In genomic region chr12:39341751-39342271, GRCm38 (mm10) we compare ENCODE assay signal across 18 mouse cellular contexts.
DNase-seq lines count a peak whose midpoint lies in the region; ATAC-seq lines count a peak whose summit lies in the region.
"Had no signal": no experiment of that assay in that cellular context is flagged by ENCODE, and none has a peak within 500 bp of the region (broad histone marks: within the 10 kb centered on the region; RNA-seq: fewer than 3 reads in every experiment).

No protein-coding gene starts in this region.

- no peak overlapping the region for H3K9ac ChIP-seq in forebrain, embryonic 11.5 days (ENCODE audit: low read length)
- no peak overlapping the region for H3K9ac ChIP-seq in midbrain, embryonic 14.5 days (replicated peaks; ENCODE audit: low read length)
- H3K9ac ChIP-seq in forebrain, embryonic 16.5 days (replicated peaks; ENCODE audit: low read depth, low read length) = no peak overlapping the region
- H3K9ac ChIP-seq: embryonic facial prominence, embryonic 12.5 days; heart, embryonic 15.5 days; limb, embryonic 12.5 days; liver, embryonic 13.5 days had no signal

- H3K4me3 ChIP-seq in forebrain, embryonic 11.5 days (ENCODE audit: low read depth, low read length) = no peak overlapping the region
- no peak overlapping the region for H3K4me3 ChIP-seq in forebrain, embryonic 10.5 days
- no peak overlapping the region for H3K4me3 ChIP-seq in midbrain, embryonic 14.5 days (replicated peaks; ENCODE audit: low read depth, low read length)
- H3K4me3 ChIP-seq in midbrain, embryonic 10.5 days = no peak overlapping the region
- no peak overlapping the region for H3K4me3 ChIP-seq in forebrain, embryonic 16.5 days (replicated peaks; ENCODE audit: low read length)
- H3K4me3 ChIP-seq: embryonic facial prominence, embryonic 12.5 days; heart, embryonic 15.5 days; layer of hippocampus, adult 2 months; limb, embryonic 12.5 days; liver, embryonic 13.5 days had no signal

- no peak overlapping the region for H3K27ac ChIP-seq in forebrain, embryonic 11.5 days (ENCODE audit: low read depth, low read length)
- H3K27ac ChIP-seq in forebrain, embryonic 10.5 days = no peak overlapping the region
- no peak overlapping the region for H3K27ac ChIP-seq in midbrain, embryonic 14.5 days (replicated peaks; ENCODE audit: low read depth, low read length)
- H3K27ac ChIP-seq in midbrain, embryonic 10.5 days (replicated peaks) = no peak overlapping the region
- H3K27ac ChIP-seq in forebrain, embryonic 16.5 days (ENCODE audit: low read length) = no peak overlapping the region
- H3K27ac ChIP-seq: embryonic facial prominence, embryonic 12.5 days; heart, embryonic 15.5 days; layer of hippocampus, adult 2 months; limb, embryonic 12.5 days; liver, embryonic 13.5 days had no signal

- H3K4me2 ChIP-seq in forebrain, embryonic 11.5 days (ENCODE audit: low read depth, low read length, severe bottlenecking) = no peak overlapping the region
- H3K4me2 ChIP-seq in midbrain, embryonic 14.5 days (ENCODE audit: low read length) = no peak overlapping the region
- H3K4me2 ChIP-seq in forebrain, embryonic 16.5 days (ENCODE audit: low read length) = no peak overlapping the region
- H3K4me2 ChIP-seq: embryonic facial prominence, embryonic 12.5 days; heart, embryonic 15.5 days; limb, embryonic 12.5 days; liver, embryonic 13.5 days had no signal

- no peak for DNase-seq in forebrain, embryonic 11.5 days (ENCODE audit: low spot score)
- no peak for DNase-seq in forebrain, embryonic 10.5 days (ENCODE audit: extremely low spot score, low spot score)
- peak; percentile 8 for DNase-seq in midbrain, embryonic 14.5 days
- DNase-seq in midbrain, embryonic 10.5 days (ENCODE audit: low spot score) = no peak
- peak; percentile 97 for DNase-seq in cerebellum, adult 8-10 months
- no peak for DNase-seq in urinary bladder, postnatal 4 days (ENCODE audit: low spot score in 2 of 2)
- DNase-seq in frontal cortex, postnatal 10 days (ENCODE audit: low spot score in 2 of 2) = no peak
- DNase-seq: heart, adult 11 months; kidney, adult 18-20 months; kidney, postnatal 10 days; liver, embryonic 13.5 days; lung, postnatal 10 days; thymus, adult 18-20 months had no signal

- no peaks in the 10 kb centered on the region for H3K9me3 ChIP-seq in forebrain, embryonic 11.5 days (ENCODE audit: control insufficient read depth, low read length)
- no peaks in the 10 kb centered on the region for H3K9me3 ChIP-seq in forebrain, embryonic 10.5 days
- no peaks in the 10 kb centered on the region for H3K9me3 ChIP-seq in midbrain, embryonic 14.5 days (ENCODE audit: control insufficient read depth, low read length)
- no peaks in the 10 kb centered on the region for H3K9me3 ChIP-seq in midbrain, embryonic 10.5 days (replicated peaks)
- H3K9me3 ChIP-seq in forebrain, embryonic 16.5 days (ENCODE audit: control insufficient read depth, low read length) = no peaks in the 10 kb centered on the region
- H3K9me3 ChIP-seq: embryonic facial prominence, embryonic 12.5 days; heart, embryonic 15.5 days; limb, embryonic 12.5 days; liver, embryonic 13.5 days had no signal

- peak; percentile 36; the same call in 1 of the 2 replicates for ATAC-seq in forebrain, embryonic 11.5 days (replicated peaks; ENCODE audit: low FRiP score)
- no peak for ATAC-seq in midbrain, embryonic 14.5 days (ENCODE audit: low FRiP score, low TSS enrichment)
- ATAC-seq in forebrain, embryonic 16.5 days = peak; percentile 61; the same call in 1 of the 2 replicates

- H3K27me3 ChIP-seq in forebrain, embryonic 11.5 days (ENCODE audit: control insufficient read depth, insufficient read depth, low read length) = no peaks in the 10 kb centered on the region
- H3K27me3 ChIP-seq in forebrain, embryonic 10.5 days (ENCODE audit: poor library complexity, severe bottlenecking) = no peaks in the 10 kb centered on the region
- no peaks in the 10 kb centered on the region for H3K27me3 ChIP-seq in midbrain, embryonic 14.5 days (ENCODE audit: control insufficient read depth, insufficient read depth, low read length)
- H3K27me3 ChIP-seq in midbrain, embryonic 10.5 days (ENCODE audit: low read depth, poor library complexity, severe bottlenecking) = no peaks in the 10 kb centered on the region
- no peaks in the 10 kb centered on the region for H3K27me3 ChIP-seq in forebrain, embryonic 16.5 days (replicated peaks; ENCODE audit: control insufficient read depth, insufficient read depth, low read length)
- H3K27me3 ChIP-seq: embryonic facial prominence, embryonic 12.5 days; heart, embryonic 15.5 days; limb, embryonic 12.5 days; liver, embryonic 13.5 days had no signal

- 82% methylated on average over 5 of the region's 5 CpGs for WGBS in forebrain, embryonic 11.5 days
- WGBS in forebrain, embryonic 10.5 days = 88% methylated on average over 5 of the region's 5 CpGs
- WGBS in midbrain, embryonic 14.5 days = 74% methylated on average over 5 of the region's 5 CpGs
- WGBS in midbrain, embryonic 10.5 days = 89% methylated on average over 5 of the region's 5 CpGs
- 60% methylated on average over 5 of the region's 5 CpGs for WGBS in forebrain, embryonic 16.5 days

- H3K36me3 ChIP-seq in forebrain, embryonic 11.5 days (ENCODE audit: control insufficient read depth, insufficient read depth, low read length) = no peaks in the 10 kb centered on the region
- H3K36me3 ChIP-seq in forebrain, embryonic 10.5 days (replicated peaks) = no peaks in the 10 kb centered on the region
- no peaks in the 10 kb centered on the region for H3K36me3 ChIP-seq in midbrain, embryonic 14.5 days (ENCODE audit: control insufficient read depth, insufficient read depth, low read length)
- H3K36me3 ChIP-seq in midbrain, embryonic 10.5 days = no peaks in the 10 kb centered on the region
- no peaks in the 10 kb centered on the region for H3K36me3 ChIP-seq in forebrain, embryonic 16.5 days (ENCODE audit: control insufficient read depth, insufficient read depth)
- H3K36me3 ChIP-seq: embryonic facial prominence, embryonic 12.5 days; heart, embryonic 15.5 days; limb, embryonic 12.5 days; liver, embryonic 13.5 days had no signal

- H3K4me1 ChIP-seq in forebrain, embryonic 11.5 days (replicated peaks; ENCODE audit: control insufficient read depth, insufficient read depth, low read length) = no peaks in the 10 kb centered on the region
- no peaks in the 10 kb centered on the region for H3K4me1 ChIP-seq in forebrain, embryonic 10.5 days
- H3K4me1 ChIP-seq in midbrain, embryonic 14.5 days (ENCODE audit: control insufficient read depth, insufficient read depth, low read length) = no peaks in the 10 kb centered on the region
- H3K4me1 ChIP-seq in midbrain, embryonic 10.5 days = no peaks in the 10 kb centered on the region
- peaks cover 5% of the 10 kb centered on the region for H3K4me1 ChIP-seq in forebrain, embryonic 16.5 days (replicated peaks; ENCODE audit: control insufficient read depth, insufficient read depth, low read length)
- H3K4me1 ChIP-seq: embryonic facial prominence, embryonic 12.5 days; heart, embryonic 15.5 days; limb, embryonic 12.5 days; liver, embryonic 13.5 days had no signal

Comparison
In these comparisons a context has a peak if more than half of its experiments do, and no peak if none do; other contexts are left out.
1. DNase-seq: peak in midbrain, embryonic 14.5 days (single experiment) and cerebellum, adult 8-10 months (single experiment); none in forebrain, embryonic 11.5 days (single experiment), forebrain, embryonic 10.5 days (single experiment), midbrain, embryonic 10.5 days (single experiment), urinary bladder, postnatal 4 days (0 of 2) and frontal cortex, postnatal 10 days (0 of 2).